In genomic region chr5:134441105-134441504, GRCm38 (mm10) we compare ENCODE assay signal across 23 mouse cellular contexts. TPM values are rescaled to one million over a fixed set of nuclear protein-coding genes. Genes with fewer than 3 reads are reported as not detected.
DNase-seq lines count a peak whose midpoint lies in the region; ATAC-seq lines count a peak whose summit lies in the region.
"Had no signal": no experiment of that assay in that cellular context is flagged by ENCODE, and none has a peak within 500 bp of the region (broad histone marks: within the 10 kb centered on the region; RNA-seq: fewer than 3 reads in every experiment).

No protein-coding gene starts in this region.

- no peaks in the 10 kb centered on the region for H3K27me3 ChIP-seq in heart, embryonic 13.5 days (replicated peaks)
- no peaks in the 10 kb centered on the region for H3K27me3 ChIP-seq in neural tube, embryonic 15.5 days (replicated peaks)
- no peaks in the 10 kb centered on the region for H3K27me3 ChIP-seq in liver, embryonic 12.5 days (replicated peaks)
- H3K27me3 ChIP-seq: embryonic facial prominence, embryonic 12.5 days; hindbrain, embryonic 12.5 days; stomach, embryonic 15.5 days had no signal

- 0 out of 2 replicates have a peak, but pooled peaks cover 7% of the 10 kb centered on the region for H3K9me3 ChIP-seq in heart, embryonic 13.5 days
- H3K9me3 ChIP-seq in neural tube, embryonic 15.5 days (replicated peaks), result no peaks in the 10 kb centered on the region
- no peaks in the 10 kb centered on the region for H3K9me3 ChIP-seq in liver, embryonic 12.5 days (replicated peaks)
- H3K9me3 ChIP-seq: embryonic facial prominence, embryonic 12.5 days; G1E; stomach, embryonic 15.5 days had no signal

- no peak overlapping the region; the same call in 1 of the 2 replicates for H3K4me2 ChIP-seq in heart, embryonic 13.5 days
- no peak overlapping the region for H3K4me2 ChIP-seq in neural tube, embryonic 15.5 days
- no peak overlapping the region for H3K4me2 ChIP-seq in liver, embryonic 12.5 days
- H3K4me2 ChIP-seq: embryonic facial prominence, embryonic 12.5 days; hindbrain, embryonic 12.5 days; stomach, embryonic 15.5 days had no signal

- H3K9ac ChIP-seq in heart, embryonic 13.5 days, result 0 out of 2 replicates have a peak overlapping the region, but pooled peaks have one; percentile 2
- H3K9ac ChIP-seq in neural tube, embryonic 15.5 days (replicated peaks), result no peak overlapping the region
- no peak overlapping the region for H3K9ac ChIP-seq in liver, embryonic 12.5 days
- H3K9ac ChIP-seq: embryonic facial prominence, embryonic 12.5 days; hindbrain, embryonic 12.5 days; liver, postnatal 0 days; stomach, embryonic 15.5 days had no signal

- H3K27ac ChIP-seq in heart, embryonic 13.5 days (replicated peaks), result peak overlapping the region; percentile 79
- H3K27ac ChIP-seq in neural tube, embryonic 15.5 days (replicated peaks), result 0 out of 2 replicates have a peak overlapping the region, but pooled peaks have one; percentile 19
- no peak overlapping the region for H3K27ac ChIP-seq in liver, embryonic 12.5 days
- H3K27ac ChIP-seq: hindbrain, embryonic 12.5 days had no signal

- ATAC-seq in heart, embryonic 13.5 days (ENCODE audit: extremely low read depth, insufficient number of reproducible peaks, low FRiP score, low TSS enrichment), result no peak
- ATAC-seq in neural tube, embryonic 15.5 days (ENCODE audit: low FRiP score), result no peak
- no peak for ATAC-seq in liver, embryonic 12.5 days
- ATAC-seq in erythroblast, adult 5-6 weeks (replicated peaks; ENCODE audit: low FRiP score, poor library complexity, severe bottlenecking), result no peak
- ATAC-seq: forebrain, embryonic 16.5 days; inflammation-experienced regulatory T-cells, adult 6 months; liver, postnatal 0 days had no signal

- 39% methylated on average over 3 of the region's 3 CpGs for WGBS in heart, embryonic 13.5 days
- WGBS in neural tube, embryonic 15.5 days, result 66% methylated on average over 3 of the region's 3 CpGs
- 67% methylated on average over 3 of the region's 3 CpGs for WGBS in liver, embryonic 12.5 days (ENCODE audit: insufficient replicate concordance)

- H3K36me3 ChIP-seq in heart, embryonic 13.5 days, result peaks cover 31% of the 10 kb centered on the region
- peaks cover 8% of the 10 kb centered on the region; the same call in 1 of the 2 replicates for H3K36me3 ChIP-seq in neural tube, embryonic 15.5 days
- H3K36me3 ChIP-seq in liver, embryonic 12.5 days, result 0 out of 2 replicates have a peak, but pooled peaks cover 4% of the 10 kb centered on the region
- H3K36me3 ChIP-seq: G1E had no signal

- DNase-seq in heart, adult 18-20 months, result no peak
- DNase-seq in neural tube, embryonic 10.5 days (ENCODE audit: extremely low spot score, low spot score), result no peak
- DNase-seq in R1 (ENCODE audit: low read depth, low spot score), result peak; percentile 90
- DNase-seq: cerebellum, adult 9-10 months; kidney, adult 8-10 months; kidney, postnatal 25 days; liver; liver, postnatal 0 days; midbrain, embryonic 14.5 days; right cerebral cortex, postnatal 25 days; thymus, postnatal 14 days had no signal

- no peak overlapping the region for H3K4me3 ChIP-seq in heart, embryonic 13.5 days
- no peak overlapping the region for H3K4me3 ChIP-seq in neural tube, embryonic 15.5 days (replicated peaks)
- no peak overlapping the region for H3K4me3 ChIP-seq in liver, embryonic 12.5 days
- H3K4me3 ChIP-seq: embryonic facial prominence, embryonic 12.5 days; hindbrain, embryonic 12.5 days; megakaryocyte, embryonic 14.5 days; stomach, embryonic 15.5 days had no signal

- peaks cover 84% of the 10 kb centered on the region for H3K4me1 ChIP-seq in heart, embryonic 13.5 days
- peaks cover 50% of the 10 kb centered on the region for H3K4me1 ChIP-seq in neural tube, embryonic 15.5 days
- H3K4me1 ChIP-seq in liver, embryonic 12.5 days, result peaks cover 51% of the 10 kb centered on the region

RNA-seq across cellular contexts. Expression of gene Gtf2ird1, which starts 15.4 kb away (rescaled TPM):
- polyA plus RNA-seq in heart, embryonic 13.5 days (2015; fragmentation: Nextera tagmentation; extraction: Ambion mirVana), result 53.4 and 56.5 TPM in 2 replicates
- total RNA-seq in heart, adult 18-20 months (2021), result 10 to 100 TPM; 18.2 to 20.5 TPM
- polyA plus RNA-seq in neural tube, embryonic 15.5 days (2015; fragmentation: Nextera tagmentation; extraction: Ambion mirVana), result 62.6 and 64.9 TPM in 2 replicates
- polyA plus RNA-seq in liver, embryonic 12.5 days (2016; fragmentation: Nextera tagmentation; extraction: Ambion mirVana), result 23.5 and 26.4 TPM in 2 replicates
- 3.3 and 29.0 TPM in 2 replicates for total RNA-seq in erythroblast, adult 5-6 weeks (2015; ENCODE audit: low replicate concordance)
- total RNA-seq in erythroblast, adult 5-6 weeks (2017; ENCODE audit: low replicate concordance), result 2.2 TPM in 2 replicates
- total RNA-seq: neutrophil, adult 5-6 weeks had no signal
